Mouse (Mus musculus) CH12F3 (cell line): Measurements from ENCODE around the gene Txn1.

Experiments used
- in situ Hi-C: fragments of 300-500 bp; cut with MboI; formaldehyde crosslinking; loops from 2 replicates; pipeline ENCODE4 v1.14.3; 2020; ENCODE audit warnings: low sequenced_read_pairs

Txn1 gene

GRCm38 (mm10) chr4:57942892-57943291 is 13.3 kb downstream of the Txn1 start:
- in situ Hi-C loops: no loop called here

GRCm38 (mm10) chr4:57940631-57941030 is 15.6 kb downstream of the Txn1 start:
- in situ Hi-C loops: no loop called here

GRCm38 (mm10) chr4:57937292-57937691 is 18.9 kb downstream of the Txn1 start:
- in situ Hi-C loops: no loop called here

GRCm38 (mm10) chr4:57934181-57934580 is 22.0 kb downstream of the Txn1 start:
- in situ Hi-C loops: no loop called here

DNA sequence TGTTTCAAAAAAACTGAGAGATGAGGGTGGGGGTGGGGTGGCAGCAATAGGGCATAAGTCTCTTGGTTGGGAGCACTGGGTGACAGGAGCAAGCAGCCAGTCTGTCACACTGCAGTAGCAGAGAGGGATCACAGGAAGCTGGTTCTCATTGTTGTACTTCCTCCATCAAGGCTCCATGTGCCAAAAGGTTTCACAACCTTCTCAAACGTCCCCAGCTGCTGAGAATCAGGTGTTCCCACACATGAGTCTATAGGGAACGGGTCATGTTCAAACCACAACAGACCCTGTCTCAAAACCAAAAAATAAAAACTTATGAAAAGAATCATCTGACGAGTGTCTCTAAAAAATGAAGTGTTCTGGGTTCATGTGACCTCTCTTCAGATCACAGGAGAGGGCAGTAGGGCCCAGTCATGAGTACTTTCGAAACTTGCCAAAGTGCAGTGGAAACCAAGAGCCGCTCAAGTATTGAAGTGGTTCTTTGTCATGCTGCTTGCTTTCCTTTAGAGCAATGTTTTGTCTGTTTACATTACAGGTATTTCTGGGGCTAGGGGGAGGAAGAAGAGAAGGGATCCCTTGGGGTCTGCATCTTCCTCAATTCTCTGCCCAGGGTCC is 25.5 kb downstream of the Txn1 start:
- in situ Hi-C loops: no loop called here

- in situ Hi-C loops: no loop called here
Observed at GRCm38 (mm10) chr4:57927464-57928205, 28.6 kb downstream of the Txn1 start.

DNA sequence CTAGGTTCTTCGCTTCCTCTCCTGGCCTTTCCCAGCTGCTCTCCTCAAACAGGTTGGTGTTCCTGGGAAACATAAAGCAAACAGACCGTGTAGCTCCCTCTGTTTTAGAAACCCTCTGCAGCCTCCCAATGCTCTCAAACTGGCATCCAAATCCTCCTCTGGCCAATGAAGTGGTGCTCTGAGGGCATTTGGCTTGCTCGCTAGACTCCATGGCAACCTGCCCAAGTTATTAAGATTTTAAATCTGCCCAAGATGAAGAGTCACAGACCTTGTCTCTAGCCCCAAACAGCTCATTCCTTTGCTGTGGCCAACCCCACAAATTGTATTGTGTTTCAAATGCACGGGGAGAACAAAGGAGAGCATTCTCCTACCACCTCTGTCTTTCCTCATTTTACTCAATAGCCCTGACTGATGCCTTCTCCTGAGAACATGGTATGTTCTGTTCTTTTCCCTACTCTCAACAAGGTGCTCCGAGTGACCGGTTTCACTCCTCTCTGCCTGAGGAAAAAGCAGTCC is 31.6 kb downstream of the Txn1 start:
- in situ Hi-C loops: no loop called here

- in situ Hi-C loops: no loop called here
Observed at GRCm38 (mm10) chr4:57922171-57922570, 34.0 kb downstream of the Txn1 start.

GRCm38 (mm10) chr4:57920522-57920921 is 35.7 kb downstream of the Txn1 start:
- in situ Hi-C loops: no loop called here

DNA sequence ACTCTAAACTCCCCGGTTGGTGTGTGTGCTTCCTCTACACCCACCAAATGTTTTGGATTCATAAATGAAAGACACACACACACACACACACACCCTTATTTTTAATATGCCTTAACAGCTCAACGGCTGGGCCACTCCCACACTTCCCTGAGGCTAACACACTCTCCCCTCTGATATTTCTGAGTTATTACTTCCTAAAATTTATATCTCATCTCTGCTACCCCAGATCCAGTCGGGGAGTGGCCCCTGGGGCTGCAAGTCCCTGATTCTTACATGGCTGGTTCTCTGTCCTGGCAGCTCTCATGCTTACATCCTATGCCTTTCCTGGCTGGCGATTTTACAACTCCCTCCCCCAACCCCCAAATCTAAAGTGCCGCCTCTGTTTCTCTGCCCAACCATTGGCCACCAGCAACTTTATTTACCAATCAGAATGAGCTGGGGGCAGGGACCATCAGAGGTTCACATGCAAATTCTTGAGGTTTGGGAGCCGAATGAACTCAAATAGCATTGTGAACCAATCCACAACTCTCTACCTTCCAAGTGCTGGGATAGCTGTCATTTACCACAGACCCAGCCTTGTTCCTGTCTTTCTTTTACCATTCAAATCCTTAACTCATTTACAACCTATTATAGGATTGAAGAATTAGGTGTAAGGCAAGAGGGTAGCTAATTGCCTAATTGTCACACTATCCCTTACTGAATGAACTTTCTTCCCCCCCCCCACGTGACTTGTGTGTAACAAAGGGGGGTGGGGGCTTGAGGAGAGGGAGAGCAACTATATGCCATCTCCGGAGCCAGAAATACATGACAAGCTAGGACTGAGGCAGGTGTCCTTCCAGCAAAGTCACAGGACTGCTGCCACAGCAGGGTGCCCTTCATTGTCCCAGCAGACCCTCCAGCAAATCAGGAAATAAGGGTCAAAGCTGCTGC is 36.5 kb downstream of the Txn1 start:
- in situ Hi-C loops: no loop called here

- in situ Hi-C loops: no loop called here
Observed at GRCm38 (mm10) chr4:57916711-57917110, 39.5 kb downstream of the Txn1 start.

DNA sequence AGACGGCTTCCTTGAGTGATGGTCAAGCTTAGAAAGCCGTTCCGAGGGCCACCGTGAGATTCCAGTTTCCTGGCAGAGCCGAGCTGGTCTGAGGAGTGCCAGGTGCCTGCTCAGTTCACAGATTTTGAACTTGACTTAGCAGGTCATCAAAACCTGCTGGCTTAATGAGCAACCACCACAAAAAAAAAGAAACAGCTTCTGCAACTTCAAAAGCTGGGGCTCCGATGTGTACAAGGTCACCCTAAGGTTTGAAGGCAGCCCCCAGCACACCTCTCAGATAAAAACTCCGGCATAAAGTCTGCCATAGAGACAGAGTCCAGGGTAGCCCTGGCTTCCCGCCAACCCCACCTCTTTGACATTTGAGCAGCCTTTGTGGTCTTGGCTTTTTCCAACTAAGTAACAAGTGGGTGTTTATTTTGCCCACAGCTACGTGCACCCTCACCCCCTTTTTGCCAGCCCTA is 40.0 kb downstream of the Txn1 start, which contains the start of gene D630039A03Rik:
TSS of gene D630039A03Rik (minus strand) at position 97 of the 461 bp plus-strand sequence.
- in situ Hi-C loops: no loop called here

DNA sequence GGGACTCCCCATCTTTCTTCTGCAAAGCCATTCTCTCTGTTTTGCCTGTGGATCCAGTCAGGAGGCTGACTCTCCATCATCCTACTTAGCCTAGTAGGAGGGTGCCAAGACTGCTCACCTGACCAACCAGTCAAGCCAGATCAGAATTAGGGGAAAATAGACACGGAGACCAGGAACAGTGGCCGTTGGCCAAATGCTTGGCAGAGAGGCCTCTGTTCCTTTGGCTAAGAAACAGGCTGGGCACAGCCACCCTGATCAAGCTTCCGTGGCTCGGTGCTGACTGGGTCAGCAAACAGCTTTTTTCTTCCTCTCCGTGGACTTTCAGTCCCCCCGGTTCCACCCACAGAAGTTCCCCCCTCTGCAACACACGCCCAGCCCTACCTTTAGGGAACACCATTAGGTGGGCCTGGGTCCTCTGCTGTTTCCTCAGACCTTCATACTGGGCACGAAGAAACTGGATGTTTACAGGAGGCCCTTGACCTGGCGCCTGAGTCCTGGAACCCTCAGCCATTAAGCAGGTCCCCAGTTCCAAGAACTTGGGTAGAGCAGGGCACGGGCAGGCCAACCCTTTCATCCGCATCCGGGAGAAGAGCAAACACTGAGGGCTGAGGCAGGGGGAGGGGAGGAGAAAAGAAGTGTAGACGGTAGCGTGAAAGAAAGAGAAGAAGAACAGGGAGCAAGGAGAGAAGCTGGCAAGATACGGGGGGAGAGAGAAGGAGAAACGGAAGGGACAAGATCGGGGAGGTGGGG is 40.8 kb downstream of the Txn1 start:
- in situ Hi-C loops: no loop called here

DNA sequence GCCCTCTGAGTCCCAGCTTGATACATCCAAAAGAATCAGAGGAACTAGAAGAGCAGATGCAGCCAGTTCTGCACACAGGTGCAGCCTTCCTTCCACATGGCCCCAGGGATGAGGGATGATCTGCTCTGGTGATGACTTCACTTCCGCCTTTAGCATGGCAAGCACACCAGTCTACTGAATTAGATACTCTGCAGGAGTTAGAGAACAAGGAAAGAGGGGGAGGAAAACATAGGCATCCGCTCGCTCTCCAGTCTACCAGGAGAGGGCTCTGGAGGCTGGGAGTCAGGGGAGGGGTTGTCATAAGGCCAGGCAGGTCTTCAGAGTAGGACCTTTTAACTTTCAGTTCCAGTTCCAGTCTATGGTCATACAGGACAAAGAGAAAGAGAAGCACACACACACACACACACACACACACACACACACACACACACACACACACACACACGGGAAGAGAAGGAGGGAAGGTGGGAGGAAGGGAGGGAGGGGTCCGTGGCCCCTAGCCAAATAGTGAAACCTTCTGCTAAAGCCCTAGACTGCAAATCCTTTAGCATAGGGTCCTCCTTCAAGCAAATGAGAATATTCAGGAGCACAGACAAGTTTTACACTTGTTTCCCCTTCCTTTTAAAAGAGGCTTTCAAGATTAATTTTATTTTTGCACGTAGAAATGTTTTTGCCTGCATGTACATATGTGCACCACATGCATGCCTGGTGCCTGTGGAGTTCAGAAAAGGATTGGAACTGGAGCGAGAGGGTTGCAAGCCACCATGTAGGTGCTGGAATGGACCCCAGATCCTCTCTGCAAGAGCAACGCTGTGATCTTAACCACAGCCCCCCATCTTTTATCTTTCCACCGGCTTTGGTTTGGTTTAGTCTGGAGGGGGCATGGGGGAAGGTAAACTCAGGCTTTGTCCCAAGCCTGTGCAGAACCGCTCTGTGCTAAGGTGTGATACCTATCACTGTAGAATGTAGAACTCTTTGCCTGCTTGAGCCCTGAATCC is 41.7 kb downstream of the Txn1 start:
- in situ Hi-C loops: no loop called here

GRCm38 (mm10) chr4:57913021-57913420 is 43.2 kb downstream of the Txn1 start:
- in situ Hi-C loops: no loop called here

DNA sequence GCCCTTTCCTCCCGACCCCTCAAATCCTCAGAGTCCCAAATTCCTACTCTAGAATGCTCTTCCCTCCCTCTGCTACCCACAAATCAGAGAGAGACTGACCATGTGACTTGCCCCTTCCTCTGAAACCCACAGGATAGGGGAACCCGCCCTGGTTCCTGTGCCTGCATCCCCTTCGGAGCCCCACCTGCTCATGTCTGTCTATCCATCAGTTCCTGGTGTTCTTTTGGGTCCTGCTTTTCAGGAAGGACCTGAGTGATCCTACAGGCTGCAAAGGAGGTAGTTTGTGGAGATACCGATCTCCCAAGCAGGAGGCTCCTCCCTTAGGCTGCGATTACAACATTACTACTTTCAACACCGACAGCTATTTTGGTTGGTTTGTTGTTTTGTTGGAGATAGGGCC is 47.4 kb downstream of the Txn1 start:
- in situ Hi-C loops: no loop called here

- in situ Hi-C loops: no loop called here
Observed at GRCm38 (mm10) chr4:57906708-57907107, 49.5 kb downstream of the Txn1 start.

DNA sequence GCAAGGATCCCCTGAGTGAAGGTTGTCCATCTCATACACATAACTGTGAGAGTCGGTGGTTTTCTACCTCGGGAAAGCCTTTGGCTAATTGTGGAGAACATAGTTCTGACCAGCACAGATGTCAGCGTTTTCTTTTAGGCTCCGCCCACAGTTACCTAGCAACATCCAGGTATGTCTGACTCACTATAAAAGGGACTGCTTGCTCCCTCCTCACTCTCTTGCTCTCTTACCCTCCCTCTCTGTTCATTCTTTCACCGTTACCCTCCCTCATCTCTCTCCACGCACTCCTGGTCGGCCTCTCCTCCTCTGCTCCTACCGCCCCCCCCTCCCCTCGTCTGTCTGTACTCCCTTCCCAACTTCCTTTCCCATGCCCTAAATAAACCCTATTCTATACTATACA is 51.6 kb downstream of the Txn1 start:
- in situ Hi-C loops: no loop called here

DNA sequence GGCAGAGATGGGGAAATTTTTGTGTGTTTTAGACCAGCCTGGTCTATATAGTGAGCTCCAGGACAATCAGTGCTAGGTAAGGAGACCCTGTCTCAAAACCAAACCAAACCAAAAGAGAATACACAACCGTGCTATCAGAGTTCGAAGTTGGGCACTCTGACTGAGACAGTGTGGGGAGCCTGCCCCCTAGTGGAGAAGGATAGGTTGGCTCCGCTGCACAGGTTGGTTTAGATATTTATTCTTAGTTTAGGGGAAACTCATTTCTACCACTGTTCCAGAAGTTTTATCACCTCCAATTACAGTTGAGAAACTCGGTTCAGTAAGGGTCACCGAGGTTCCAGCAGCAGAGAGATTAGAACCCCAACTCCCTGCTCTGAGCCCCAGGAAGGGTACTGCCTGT is 52.0 kb downstream of the Txn1 start:
- in situ Hi-C loops: no loop called here
